Mouse (Mus musculus): ENCODE data around the gene Nphs2. TPM values are rescaled to one million over a fixed set of nuclear protein-coding genes. Genes with fewer than 3 reads are reported as not detected.

The Nphs2 gene
- polyA plus RNA-seq (2021; fragmentation: Nextera tagmentation) = 0.10 TPM in 1 of 2 replicates, not detected in the other
- long read RNA-seq, experiment 1 = 0 reads
- long read RNA-seq, experiment 2 = 0 reads

GRCm38 (mm10) chr1:156310630-156311029 lies at the start of gene Nphs2:
Gene Nphs2 (plus strand): TSS chr1:156310727.

GRCm38 (mm10) chr1:156302911-156303749 lies 7.4 kb upstream of the Nphs2 start, which contains the start of gene Tdrd5:
Gene Tdrd5 (minus strand): TSS chr1:156303664.

GRCm38 (mm10) chr1:156365740-156366139 lies 55.2 kb downstream of the Nphs2 start, which contains the start of gene Gm2000:
Gene Gm2000 (plus strand): TSS chr1:156366040.

Other genes starting within 250 kb of the Nphs2 start
- 8.9 and 10.4 TPM in 2 replicates for gene Fam163a, start 105.7 kb upstream of the Nphs2 start, polyA plus RNA-seq (2021; fragmentation: Nextera tagmentation)
- gene Tdrd5, start 7.1 kb upstream of the Nphs2 start, polyA plus RNA-seq (2021; fragmentation: Nextera tagmentation) = 0.29 and 0.44 TPM in 2 replicates
- 1,020 and 1,047 TPM in 2 replicates for gene Gm2000, start 55.3 kb downstream of the Nphs2 start, polyA plus RNA-seq (2021; fragmentation: Nextera tagmentation)
- not detected in 2 replicates for gene Axdnd1, start 110.4 kb downstream of the Nphs2 start, polyA plus RNA-seq (2021; fragmentation: Nextera tagmentation)
- 43.9 and 55.1 TPM in 2 replicates for gene Soat1, start 163.6 kb downstream of the Nphs2 start, polyA plus RNA-seq (2021; fragmentation: Nextera tagmentation)
- 8.1 and 9.1 TPM in 2 replicates for gene Gm10031, start 213.3 kb downstream of the Nphs2 start, polyA plus RNA-seq (2021; fragmentation: Nextera tagmentation)
- 2.7 and 3.1 TPM in 2 replicates for gene Abl2, start 248.1 kb downstream of the Nphs2 start, polyA plus RNA-seq (2021; fragmentation: Nextera tagmentation)

Data from layer of hippocampus, adult 6 months (tissue).